Mouse (Mus musculus) brain, embryonic 14.5 days (tissue): ENCODE results near the gene Tob2. TPM values are rescaled to one million over a fixed set of nuclear protein-coding genes. Genes with fewer than 3 reads are reported as not detected.

ENCODE experiments used
- DNase-seq: peaks from one replicate; pipeline ENCODE4 v3.0.0-alpha.2; 2011; ENCODE audit warnings: low read depth
- CTCF ChIP-seq: fragments of 200-500 bp; IDR thresholded peaks from 2 replicates; pipeline ENCODE4 v1.5.1; 2012; ENCODE audit warnings: inconsistent platforms, mild to moderate bottlenecking, moderate library complexity, borderline replicate concordance; ENCODE audit not compliant: insufficient read depth, insufficient read length; ENCODE audit errors: extremely low read depth
- POLR2A ChIP-seq: fragments of 200-500 bp; IDR thresholded peaks from 2 replicates; pipeline ENCODE4 v1.6.1; 2012; ENCODE audit warnings: mild to moderate bottlenecking, inconsistent platforms, borderline replicate concordance; ENCODE audit not compliant: poor library complexity, insufficient read depth, insufficient read length, severe bottlenecking; ENCODE audit errors: extremely low read depth
- polyA plus RNA-seq: library from polyadenylated mRNA; depleted of rRNA; stranded (reverse); fragments of >200 nt; gene quantifications from 2 replicates; pipeline ENCODE4 v1.2.3, GENCODE M21; 2012; rRNA removed

The Tob2 gene
- polyA plus RNA-seq, 1 experiment = 15.4 TPM

DNA sequence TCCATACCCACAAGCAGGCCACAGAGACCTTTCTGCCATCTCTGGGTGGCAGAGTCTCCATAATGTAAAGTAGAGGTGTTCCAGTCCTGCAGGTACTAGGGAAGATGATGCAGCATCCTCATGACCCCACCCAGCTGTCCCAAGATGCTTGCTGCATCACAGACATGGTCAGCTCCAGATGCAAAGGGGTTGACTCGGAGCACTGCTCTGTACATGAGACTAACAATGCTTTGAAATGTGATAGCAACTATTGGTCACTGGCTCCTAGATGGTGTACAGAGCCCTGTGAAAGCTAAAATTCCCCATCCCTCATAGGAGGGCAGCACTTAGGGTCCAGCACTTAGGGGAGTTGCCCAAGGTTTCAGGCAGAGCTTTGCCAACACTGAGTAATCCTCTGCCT, 54.4 kb downstream of the Tob2 start:
- TF ChIP-seq POLR2A (no peak), CTCF (no peak)
- DNase-seq = no peak

DNA sequence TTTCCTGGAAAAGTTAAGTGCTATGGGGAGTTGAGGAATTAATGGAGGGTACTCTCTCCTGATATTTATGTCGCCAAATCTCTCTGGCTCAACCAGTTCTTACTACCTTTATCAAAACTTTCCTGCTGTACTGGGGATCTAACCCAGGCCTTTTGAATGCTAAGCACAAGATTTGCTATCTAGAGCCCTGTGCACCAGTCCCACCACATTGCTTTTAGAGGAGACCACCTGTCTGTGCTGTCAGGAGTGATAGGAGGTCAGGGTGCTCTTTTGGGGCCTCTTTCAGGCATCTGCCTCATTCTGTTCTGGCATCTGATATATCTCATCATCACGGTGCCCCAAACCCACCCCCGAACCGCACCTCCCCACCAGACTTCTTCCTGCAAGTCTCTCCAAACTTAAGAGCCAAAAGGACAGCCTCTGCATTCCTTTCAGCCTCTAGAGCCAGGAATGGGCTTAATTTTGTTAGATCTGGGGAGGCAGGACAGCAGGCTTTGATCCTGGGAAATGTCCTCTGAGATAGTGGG, 55.1 kb downstream of the Tob2 start:
- DNase-seq = no peak
- no peak for TF ChIP-seq CTCF

DNA sequence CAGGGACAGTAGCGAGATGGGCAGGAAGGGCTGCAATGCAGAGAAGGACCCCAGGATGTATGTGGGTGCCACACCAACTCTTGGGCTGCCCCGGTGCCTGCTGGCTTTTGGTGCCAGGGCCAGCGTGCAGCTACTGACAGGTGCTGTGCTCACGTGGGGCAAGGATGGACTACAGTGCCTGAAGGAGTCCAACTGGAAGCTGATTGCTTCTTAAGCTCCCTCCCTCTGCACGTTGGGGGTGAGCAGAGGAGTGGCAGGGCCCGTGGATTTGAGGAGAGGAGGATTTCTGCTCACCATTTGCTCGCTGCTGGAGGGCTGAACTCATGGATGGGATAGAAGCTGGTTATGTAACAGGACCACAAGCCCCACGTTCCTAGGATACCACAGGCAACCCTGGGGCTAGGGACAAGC, 55.6 kb downstream of the Tob2 start:
- DNase-seq = no peak

DNA sequence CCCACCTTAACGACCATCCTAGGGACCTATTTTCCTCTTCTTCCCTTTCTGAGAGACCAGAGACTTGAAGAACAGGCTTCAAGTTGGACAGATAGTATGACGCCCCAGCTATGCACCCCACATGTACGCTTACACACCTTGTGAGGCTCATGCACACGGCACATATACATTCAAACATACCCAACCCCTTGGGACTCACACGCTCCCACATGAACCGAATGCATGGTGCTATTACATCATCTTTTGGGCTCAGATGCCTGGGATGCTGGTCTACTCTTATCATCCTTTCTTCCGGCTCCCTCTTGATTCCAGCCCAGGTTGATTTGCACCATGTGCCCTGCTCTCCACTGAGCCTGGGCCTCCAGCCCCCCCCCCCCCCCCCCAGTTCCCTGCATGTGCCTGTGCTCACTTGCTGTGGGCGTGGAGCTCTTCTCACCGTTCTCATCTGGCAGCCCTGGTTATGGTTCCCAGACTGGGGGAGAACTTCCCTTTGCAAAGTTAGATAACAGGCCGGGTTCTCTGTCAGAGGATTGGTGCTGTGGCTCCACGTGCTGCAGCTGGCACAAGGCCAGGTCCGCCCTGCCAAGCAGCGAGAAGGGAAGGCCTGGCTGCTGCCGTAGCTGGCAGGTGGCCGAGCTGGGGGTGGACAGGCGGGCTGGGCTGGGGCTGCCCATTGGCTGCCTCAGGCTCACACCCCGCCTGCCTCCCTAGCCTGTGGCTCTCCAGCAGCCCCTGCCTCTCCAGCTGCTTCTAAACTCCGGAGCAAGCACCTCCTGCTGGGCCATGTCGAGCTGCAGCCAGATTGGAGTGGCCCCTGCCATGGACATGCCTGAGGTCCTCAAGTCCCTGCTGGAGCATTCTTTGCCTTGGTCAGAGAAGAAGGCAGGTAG, 56.4 kb downstream of the Tob2 start, which contains the start of gene Tef:
Tef (plus strand) TSS at position 421 of the 890 bp plus-strand sequence.
- TF ChIP-seq CTCF = no peak
- TF ChIP-seq POLR2A = no peak
- peak; percentile 99 for DNase-seq

More for the DNA sequence above, 55.6 kb downstream of the Tob2 start:
- TF ChIP-seq POLR2A (no peak), CTCF (no peak)

DNA sequence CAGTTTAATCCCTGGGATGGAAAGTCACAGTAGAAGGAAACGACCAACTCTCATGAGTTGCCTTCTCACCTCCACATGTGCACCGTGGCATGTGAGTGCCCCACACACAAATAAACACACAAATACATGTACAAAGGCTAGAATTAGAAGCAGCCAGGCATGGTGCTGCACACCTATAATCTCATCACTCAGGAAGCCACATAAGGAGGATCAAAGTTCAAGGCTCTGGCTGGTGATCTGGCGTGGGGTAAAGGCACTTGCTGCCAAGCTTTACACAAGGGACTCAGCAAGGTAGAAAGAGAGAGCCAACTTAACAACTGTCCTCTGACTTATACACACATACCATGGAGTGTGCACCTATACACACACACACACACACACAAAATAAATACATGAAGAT, 58.2 kb downstream of the Tob2 start:
- TF ChIP-seq CTCF (no peak), POLR2A (no peak)

DNA sequence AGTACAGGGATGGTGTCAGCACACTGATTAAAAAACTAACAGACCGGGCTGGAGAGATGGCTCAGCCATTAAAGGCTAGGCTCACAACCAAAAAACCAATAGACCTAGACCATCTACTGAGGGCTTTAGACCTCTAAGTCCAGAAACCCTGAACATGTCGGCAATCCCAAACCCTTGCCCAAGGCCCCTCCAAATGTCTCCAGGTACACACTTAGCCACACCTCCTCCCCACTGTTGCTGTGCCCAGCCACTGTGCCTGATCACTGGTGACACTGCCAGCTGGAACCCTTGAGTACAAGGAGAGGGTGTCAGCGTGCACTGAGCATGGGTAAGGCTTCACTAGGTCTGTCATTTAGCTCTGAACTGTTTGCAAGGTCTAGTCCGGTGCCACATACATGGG, 60.2 kb downstream of the Tob2 start:
- TF ChIP-seq CTCF (no peak), POLR2A (no peak)

More for the DNA sequence above, 58.2 kb downstream of the Tob2 start:
- DNase-seq = no peak

More for the DNA sequence above, 60.2 kb downstream of the Tob2 start:
- DNase-seq = no peak

Other genes starting within 250 kb of the Tob2 start
- gene L3mbtl2, start 194.9 kb downstream of the Tob2 start, polyA plus RNA-seq = 24.8 and 25.7 TPM in 2 replicates
- gene Chadl, start 161.5 kb downstream of the Tob2 start, polyA plus RNA-seq = 14.8 and 14.9 TPM in 2 replicates
- 80.6 and 102 TPM in 2 replicates for gene Zc3h7b, start 113.7 kb downstream of the Tob2 start, polyA plus RNA-seq
- 98.8 and 131 TPM in 2 replicates for gene Rangap1, start 113.3 kb downstream of the Tob2 start, polyA plus RNA-seq
- 35.5 and 38.0 TPM in 2 replicates for gene Tef, start 56.4 kb downstream of the Tob2 start, polyA plus RNA-seq
- 85.1 and 103 TPM in 2 replicates for gene Phf5a, start 13.1 kb upstream of the Tob2 start, polyA plus RNA-seq
- gene Aco2, start 13.5 kb upstream of the Tob2 start, polyA plus RNA-seq = 262 and 283 TPM in 2 replicates
- 30.8 and 34.4 TPM in 2 replicates for gene Polr3h, start 67.4 kb upstream of the Tob2 start, polyA plus RNA-seq
- 89.4 and 128 TPM in 2 replicates for gene Csdc2, start 78.0 kb upstream of the Tob2 start, polyA plus RNA-seq
- gene Pmm1, start 102.1 kb upstream of the Tob2 start, polyA plus RNA-seq = 75.6 and 78.9 TPM in 2 replicates
- not detected in 2 replicates for gene 1700029P11Rik, start 121.7 kb upstream of the Tob2 start, polyA plus RNA-seq
- gene Xrcc6, start 129.0 kb upstream of the Tob2 start, polyA plus RNA-seq = 22.5 and 27.6 TPM in 2 replicates
- 44.4 and 50.1 TPM in 2 replicates for gene Desi1, start 175.1 kb upstream of the Tob2 start, polyA plus RNA-seq
- gene Snu13, start 188.8 kb upstream of the Tob2 start, polyA plus RNA-seq = 143 and 191 TPM in 2 replicates
- 0.01 TPM in 1 of 2 replicates, not detected in the other for gene 4930407I10Rik, start 200.4 kb upstream of the Tob2 start, polyA plus RNA-seq
- gene Mei1, start 211.2 kb upstream of the Tob2 start, polyA plus RNA-seq = 0.07 and 0.10 TPM in 2 replicates